Mouse (Mus musculus): ENCODE data around the gene Sesn3. TPM values are rescaled to one million over a fixed set of nuclear protein-coding genes. Genes with fewer than 3 reads are reported as not detected.

Gene Sesn3
- polyA plus RNA-seq, 1 experiment = 36.7 TPM

DNA sequence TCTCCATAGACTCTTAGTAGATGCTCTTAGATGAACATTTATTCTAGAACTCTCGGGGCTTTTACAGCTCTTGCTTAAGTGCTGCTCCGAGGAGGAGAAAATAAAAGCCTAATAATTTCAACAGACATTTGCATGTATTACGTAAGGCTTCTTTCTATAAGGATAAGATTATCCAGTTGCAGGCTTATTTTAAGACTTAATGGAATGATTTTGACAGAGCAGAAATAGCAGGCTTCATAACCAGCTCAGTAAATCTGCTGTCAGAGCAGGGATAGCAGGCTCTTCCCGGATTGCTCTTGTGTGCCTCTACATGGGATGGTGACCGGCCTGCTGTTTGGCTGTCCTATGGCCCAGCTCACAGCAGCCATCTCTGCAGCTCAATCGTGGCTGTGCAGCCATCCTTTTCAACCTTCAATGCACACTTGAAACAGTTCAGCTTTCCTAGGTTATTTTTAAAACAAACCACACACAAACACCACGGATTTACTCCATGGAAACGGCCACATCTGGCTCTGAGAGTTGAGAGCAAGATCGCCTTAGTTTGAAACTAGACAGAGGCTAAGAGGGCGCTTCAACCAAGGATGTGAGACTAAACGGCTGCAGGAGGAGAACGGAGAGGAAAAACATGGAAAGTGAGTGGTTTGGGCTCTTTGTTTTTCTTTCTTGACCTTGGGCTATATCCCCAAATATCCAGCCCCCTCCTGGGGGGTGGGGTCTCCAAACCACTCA is 27.2 kb upstream of the Sesn3 start:
- Histone ChIP-seq H3K27ac (ENCODE audit: insufficient read depth, low read length) (peak overlapping the region; percentile 78), H3K4me3 (ENCODE audit: insufficient read depth, low read length) (no peak overlapping the region), H3K4me1 (ENCODE audit: control insufficient read depth, insufficient read depth, low read length) (no peaks in the 10 kb centered on the region)
- TF ChIP-seq POLR2A (IDR thresholded peaks at IDR 0.05; ENCODE audit: extremely low read depth, insufficient read depth, low read length) = no peak
- TF ChIP-seq CTCF (IDR thresholded peaks at IDR 0.05; ENCODE audit: extremely low read depth, insufficient read depth, low read length) = no peak

DNA sequence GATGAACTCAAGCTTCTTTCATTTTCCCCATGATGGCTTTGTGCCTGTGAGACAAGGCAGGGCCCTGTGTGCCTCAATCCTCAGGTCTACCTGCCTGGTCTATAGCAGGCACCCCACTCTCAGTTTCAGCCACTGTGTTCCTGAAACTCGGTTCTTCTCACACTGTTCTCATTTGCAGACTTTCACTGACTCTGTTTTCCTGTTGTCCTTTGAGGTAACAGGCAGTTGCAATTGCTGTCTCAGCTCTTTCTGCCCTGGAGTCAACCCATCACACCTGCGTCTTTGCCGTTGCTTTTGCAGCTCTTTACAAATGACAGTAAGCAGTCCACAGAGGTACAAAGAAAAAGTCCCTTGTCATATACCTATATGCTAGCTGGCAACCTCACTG is 26.7 kb upstream of the Sesn3 start:
- Histone ChIP-seq H3K27ac (ENCODE audit: insufficient read depth, low read length) (0 out of 2 replicates have a peak overlapping the region, but pooled peaks have one; percentile 78), H3K4me1 (ENCODE audit: control insufficient read depth, insufficient read depth, low read length) (no peaks in the 10 kb centered on the region), H3K4me3 (ENCODE audit: insufficient read depth, low read length) (no peak overlapping the region)
- no peak for TF ChIP-seq CTCF (IDR thresholded peaks at IDR 0.05; ENCODE audit: extremely low read depth, insufficient read depth, low read length)
- no peak for TF ChIP-seq POLR2A (IDR thresholded peaks at IDR 0.05; ENCODE audit: extremely low read depth, insufficient read depth, low read length)

DNA sequence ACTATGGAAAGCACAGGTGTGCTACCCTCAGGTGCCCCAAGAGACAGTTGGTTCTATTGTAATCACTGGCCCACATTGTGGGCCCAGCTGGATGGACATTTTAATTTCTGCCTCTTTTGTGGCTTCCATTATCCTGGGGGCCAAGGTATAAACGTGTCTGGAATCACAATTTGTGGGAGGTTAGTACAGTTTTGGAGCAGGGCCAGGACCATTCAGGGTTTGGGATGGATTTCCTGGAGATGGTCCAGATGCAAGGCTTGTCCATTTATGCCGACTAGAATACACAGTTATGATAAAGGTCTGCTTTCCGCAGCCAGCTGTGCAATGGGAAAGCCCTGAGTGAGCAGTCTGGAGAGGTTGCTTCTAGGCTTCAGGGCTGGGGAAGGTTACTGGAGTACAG is 13.7 kb upstream of the Sesn3 start:
- H3K27ac ChIP-seq (ENCODE audit: insufficient read depth, low read length) = no peak overlapping the region
- H3K4me1 ChIP-seq (ENCODE audit: control insufficient read depth, insufficient read depth, low read length) = no peaks in the 10 kb centered on the region
- TF ChIP-seq POLR2A (IDR thresholded peaks at IDR 0.05; ENCODE audit: extremely low read depth, insufficient read depth, low read length) (no peak), CTCF (IDR thresholded peaks at IDR 0.05; ENCODE audit: extremely low read depth, insufficient read depth, low read length) (no peak)
- H3K4me3 ChIP-seq (ENCODE audit: insufficient read depth, low read length) = no peak overlapping the region

DNA sequence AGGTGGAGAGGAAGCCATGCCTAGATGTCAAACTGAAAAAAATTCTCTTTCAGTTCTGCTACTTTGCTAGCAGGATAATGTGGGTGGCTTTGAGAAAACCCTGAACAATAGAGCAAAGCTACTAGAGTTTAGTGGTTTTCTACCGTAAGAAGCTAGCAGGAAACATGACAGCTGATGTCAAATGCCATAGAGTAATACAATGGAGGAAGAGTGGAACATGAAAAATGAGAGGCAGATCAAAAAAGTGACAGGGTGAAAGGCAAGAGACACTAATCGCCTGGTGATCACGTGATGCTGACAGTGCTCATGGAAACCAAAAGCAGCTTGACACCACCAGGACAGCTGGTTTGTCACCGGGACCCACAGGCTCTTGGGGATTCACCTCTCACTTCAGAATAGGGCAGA is 12.3 kb upstream of the Sesn3 start:
- no peak overlapping the region for H3K4me3 ChIP-seq (ENCODE audit: insufficient read depth, low read length)
- H3K27ac ChIP-seq (ENCODE audit: insufficient read depth, low read length) = no peak overlapping the region
- no peaks in the 10 kb centered on the region for H3K4me1 ChIP-seq (ENCODE audit: control insufficient read depth, insufficient read depth, low read length)
- no peak for TF ChIP-seq POLR2A (IDR thresholded peaks at IDR 0.05; ENCODE audit: extremely low read depth, insufficient read depth, low read length)
- no peak for TF ChIP-seq CTCF (IDR thresholded peaks at IDR 0.05; ENCODE audit: extremely low read depth, insufficient read depth, low read length)

DNA sequence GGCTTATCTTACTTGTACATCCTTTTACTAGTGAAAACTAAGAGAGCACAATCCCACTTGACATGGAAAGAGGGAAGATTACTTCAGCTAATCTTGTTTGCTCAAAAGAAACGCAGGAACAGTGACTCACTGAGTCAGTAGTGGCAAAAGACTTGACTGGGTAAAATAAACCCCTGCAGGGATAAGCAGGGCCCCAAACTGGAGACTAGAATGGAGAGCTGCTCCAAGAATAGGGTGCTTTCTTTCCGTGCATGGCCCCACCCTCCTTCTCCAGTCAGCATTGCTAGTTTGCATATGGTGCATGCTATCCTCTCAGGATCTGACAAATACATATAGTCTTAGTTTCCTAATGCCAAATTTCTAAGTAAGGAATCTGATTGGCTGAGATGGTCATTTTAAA is 8.4 kb upstream of the Sesn3 start:
- no peak for TF ChIP-seq POLR2A (IDR thresholded peaks at IDR 0.05; ENCODE audit: extremely low read depth, insufficient read depth, low read length)
- no peak for TF ChIP-seq CTCF (IDR thresholded peaks at IDR 0.05; ENCODE audit: extremely low read depth, insufficient read depth, low read length)
- Histone ChIP-seq H3K27ac (ENCODE audit: insufficient read depth, low read length) (no peak overlapping the region), H3K4me1 (ENCODE audit: control insufficient read depth, insufficient read depth, low read length) (no peaks in the 10 kb centered on the region), H3K4me3 (ENCODE audit: insufficient read depth, low read length) (no peak overlapping the region)

DNA sequence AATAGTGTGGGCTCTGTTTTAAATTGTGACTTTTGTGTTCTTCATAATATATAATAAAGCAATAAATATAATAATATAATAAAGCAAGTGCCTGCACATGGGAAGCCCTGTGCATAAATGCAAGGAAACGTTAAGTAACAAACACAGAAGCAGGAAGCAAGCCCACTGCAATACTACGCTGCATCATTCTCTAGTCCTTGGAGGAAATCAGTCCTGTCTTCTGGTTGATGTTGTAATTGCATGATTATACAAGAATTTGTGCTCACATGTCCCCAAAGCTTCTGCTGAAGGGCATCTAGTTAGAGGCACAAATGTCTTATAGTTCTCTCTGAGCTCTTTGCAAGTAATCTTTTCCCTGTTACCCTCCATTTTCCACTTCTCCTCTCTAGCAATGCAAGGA is 6.3 kb upstream of the Sesn3 start:
- no peak overlapping the region for H3K4me3 ChIP-seq (ENCODE audit: insufficient read depth, low read length)
- no peaks in the 10 kb centered on the region for H3K4me1 ChIP-seq (ENCODE audit: control insufficient read depth, insufficient read depth, low read length)
- H3K27ac ChIP-seq (ENCODE audit: insufficient read depth, low read length) = no peak overlapping the region
- TF ChIP-seq CTCF (IDR thresholded peaks at IDR 0.05; ENCODE audit: extremely low read depth, insufficient read depth, low read length) (no peak), POLR2A (IDR thresholded peaks at IDR 0.05; ENCODE audit: extremely low read depth, insufficient read depth, low read length) (no peak)

DNA sequence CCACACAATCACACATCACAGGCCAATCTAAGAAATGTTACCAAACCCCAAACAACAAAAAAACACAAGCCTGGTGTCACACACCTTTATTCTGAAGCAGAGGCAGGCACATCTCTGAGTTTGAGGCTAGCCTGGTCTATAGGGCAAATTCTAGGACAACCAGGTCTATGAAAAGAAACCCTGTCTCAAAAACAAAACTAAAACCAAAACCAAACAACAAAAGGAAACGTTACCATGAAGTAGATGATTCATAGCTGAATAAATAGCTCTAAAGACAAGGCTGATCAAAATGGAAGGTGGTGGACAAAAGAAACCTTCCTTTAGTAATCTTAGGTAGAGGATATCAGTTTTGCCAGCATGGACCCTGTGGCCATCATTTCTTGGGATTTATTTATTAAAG is 1.9 kb upstream of the Sesn3 start:
- no peak overlapping the region for H3K4me3 ChIP-seq (ENCODE audit: insufficient read depth, low read length)
- no peak for TF ChIP-seq CTCF (IDR thresholded peaks at IDR 0.05; ENCODE audit: extremely low read depth, insufficient read depth, low read length)
- no peak for TF ChIP-seq POLR2A (IDR thresholded peaks at IDR 0.05; ENCODE audit: extremely low read depth, insufficient read depth, low read length)
- no peak overlapping the region for H3K27ac ChIP-seq (ENCODE audit: insufficient read depth, low read length)
- no peaks in the 10 kb centered on the region for H3K4me1 ChIP-seq (ENCODE audit: control insufficient read depth, insufficient read depth, low read length)

DNA sequence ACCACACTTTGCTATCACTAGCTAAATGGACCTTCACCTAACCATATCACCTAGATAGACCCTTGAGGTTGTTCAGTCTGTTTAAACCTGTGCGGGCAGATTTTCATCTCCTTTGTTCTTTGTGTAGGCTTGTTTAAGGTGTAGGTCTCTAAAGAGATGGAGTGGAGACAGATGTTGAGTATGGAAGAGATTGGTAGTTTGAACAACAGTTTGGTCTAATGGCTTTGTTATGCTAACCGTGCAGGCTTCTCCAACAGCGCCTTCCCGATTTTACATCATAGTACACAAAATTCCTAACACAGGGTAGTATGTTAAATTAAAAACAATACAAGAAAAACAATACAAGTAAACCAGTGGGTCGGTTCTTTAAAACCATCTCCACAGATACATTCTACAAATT is 281 bp upstream of the Sesn3 start:
- peak overlapping the region; percentile 65; the same call in 1 of the 2 replicates for H3K27ac ChIP-seq (ENCODE audit: insufficient read depth, low read length)
- peak overlapping the region; percentile 41; the same call in 1 of the 2 replicates for H3K4me3 ChIP-seq (ENCODE audit: insufficient read depth, low read length)

DNA sequence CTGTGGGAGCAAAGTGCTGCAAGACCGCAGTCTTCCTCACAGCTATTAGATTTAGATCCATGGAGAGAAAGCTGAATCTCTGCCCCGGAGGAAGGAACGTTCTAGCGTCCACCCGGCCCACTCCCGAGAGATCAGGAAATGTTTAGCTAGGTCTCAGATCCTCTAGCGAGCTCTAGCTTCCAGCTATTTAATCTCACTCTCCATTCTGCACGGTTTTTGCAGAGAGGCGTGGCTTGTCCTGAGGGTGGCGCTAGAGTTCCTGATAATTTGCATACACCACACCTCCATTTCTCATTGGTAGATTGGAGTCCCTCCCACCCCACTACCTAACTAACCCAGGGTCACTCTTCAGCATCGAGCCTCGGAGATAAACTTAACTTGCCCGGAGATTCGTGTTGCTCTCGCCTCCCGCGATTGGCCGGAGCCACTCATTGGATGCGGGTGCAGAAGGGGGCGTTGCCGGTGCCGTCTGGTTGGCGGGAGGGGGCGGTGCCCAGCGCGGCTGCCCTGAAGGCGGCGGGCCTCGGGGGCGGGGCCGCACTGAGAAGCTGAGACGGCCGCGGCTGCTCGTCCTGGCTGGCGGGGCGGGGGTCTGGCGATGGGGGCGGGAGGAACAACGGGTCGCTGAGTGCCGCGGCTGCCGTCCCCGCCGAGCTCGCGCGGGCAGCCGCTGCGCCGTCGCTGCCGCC is 1.1 kb downstream of the Sesn3 start:
- Histone ChIP-seq H3K4me3 (ENCODE audit: insufficient read depth, low read length) (peak overlapping the region; percentile 79), H3K4me1 (ENCODE audit: control insufficient read depth, insufficient read depth, low read length) (peaks cover 1% of the 10 kb centered on the region; the same call in 1 of the 2 replicates), H3K27ac (ENCODE audit: insufficient read depth, low read length) (peak overlapping the region; percentile 55)
- TF ChIP-seq POLR2A (IDR thresholded peaks at IDR 0.05; ENCODE audit: extremely low read depth, insufficient read depth, low read length) (peak; percentile 87), CTCF (IDR thresholded peaks at IDR 0.05; ENCODE audit: extremely low read depth, insufficient read depth, low read length) (peak; percentile 71)

More for the DNA sequence above, 281 bp upstream of the Sesn3 start:
- TF ChIP-seq POLR2A (IDR thresholded peaks at IDR 0.05; ENCODE audit: extremely low read depth, insufficient read depth, low read length) (no peak), CTCF (IDR thresholded peaks at IDR 0.05; ENCODE audit: extremely low read depth, insufficient read depth, low read length) (no peak)
- H3K4me1 ChIP-seq (ENCODE audit: control insufficient read depth, insufficient read depth, low read length) = peaks cover 1% of the 10 kb centered on the region; the same call in 1 of the 2 replicates

Data from cortical plate, adult 2 months (tissue).